Mouse (Mus musculus) intestine, embryonic 15.5 days (tissue): ENCODE data around the gene Gclc. TPM values are rescaled to one million over a fixed set of nuclear protein-coding genes. Genes with fewer than 3 reads are reported as not detected.

Source experiments
- ATAC-seq: fragments of 200-750 bp; cut with Nextera tagmentation; 2 replicates; pipeline ENCODE4 v1.8.0; 2017; ENCODE audit warnings: moderate TSS enrichment, moderate library complexity
- H3K27ac ChIP-seq: fragments of 300-500 bp; sonication (generic); 2 replicates; pipeline ENCODE4 v1.5.1; 2015; ENCODE audit warnings: mild to moderate bottlenecking, inconsistent platforms
- H3K27me3 ChIP-seq: fragments of 300-500 bp; sonication (generic); replicated peaks from 2 replicates; pipeline ENCODE4 v1.6.1; 2015; ENCODE audit warnings: inconsistent platforms
- H3K36me3 ChIP-seq: fragments of 300-500 bp; sonication (generic); 2 replicates; pipeline ENCODE4 v1.6.1; 2015; ENCODE audit warnings: inconsistent platforms
- H3K4me1 ChIP-seq: fragments of 300-500 bp; sonication (generic); replicated peaks from 2 replicates; pipeline ENCODE4 v1.6.1; 2015; ENCODE audit warnings: inconsistent platforms
- H3K4me2 ChIP-seq: fragments of 300-500 bp; sonication (generic); replicated peaks from 2 replicates; pipeline ENCODE4 v1.6.1; 2015; ENCODE audit warnings: mild to moderate bottlenecking, inconsistent platforms
- H3K4me3 ChIP-seq: fragments of 300-500 bp; sonication (generic); replicated peaks from 2 replicates; pipeline ENCODE4 v1.5.1; 2015; ENCODE audit warnings: inconsistent platforms
- H3K9ac ChIP-seq: fragments of 300-500 bp; sonication (generic); 2 replicates; pipeline ENCODE4 v1.6.1; 2015; ENCODE audit warnings: inconsistent platforms
- H3K9me3 ChIP-seq: fragments of 300-500 bp; sonication (generic); 2 replicates; pipeline ENCODE4 v1.6.1; 2016; ENCODE audit warnings: inconsistent platforms
- whole genome bisulfite sequencing: fragments of 180-500 bp; shearing (Covaris S2); methylation state at CpG from one replicate; pipeline ENCODE4 v1.1.7; 2015; 5-methylcytosine and 5-hydroxymethylcytosine counted together
- polyA plus RNA-seq: library from polyadenylated mRNA; unstranded; fragments of >200 nt; fragmentation: Nextera tagmentation; extraction: Ambion mirVana; gene quantifications from 2 replicates; pipeline ENCODE4 v1.2.1, GENCODE M21; 2015

Gclc gene
- polyA plus RNA-seq, 1 experiment from 2014 or later: 13.5 TPM

- H3K27me3 ChIP-seq: no peaks in the 10 kb centered on the region
- ATAC-seq: peak; percentile 76
- WGBS: 45% methylated on average over 7 of the region's 7 CpGs
- H3K4me3 ChIP-seq: no peak overlapping the region
- no peak overlapping the region for H3K9ac ChIP-seq
- H3K36me3 ChIP-seq: no peaks in the 10 kb centered on the region
- no peak overlapping the region for H3K4me2 ChIP-seq
- no peaks in the 10 kb centered on the region for H3K9me3 ChIP-seq
- H3K27ac ChIP-seq: no peak overlapping the region
- H3K4me1 ChIP-seq: 0 out of 2 replicates have a peak, but pooled peaks cover 5% of the 10 kb centered on the region
These were observed 22.6 kb downstream of the Gclc start for GRCm38 (mm10) chr9:77776720-77777515.

GRCm38 (mm10) chr9:77777622-77778021 lies 23.3 kb downstream of the Gclc start:
- 82% methylated on average over 5 of the region's 5 CpGs for WGBS

GRCm38 (mm10) chr9:77779711-77780110 lies 25.4 kb downstream of the Gclc start:
- Histone ChIP-seq H3K9me3 (no peaks in the 10 kb centered on the region), H3K4me2 (no peak overlapping the region), H3K27ac (no peak overlapping the region), H3K4me1 (0 out of 2 replicates have a peak, but pooled peaks cover 5% of the 10 kb centered on the region), H3K4me3 (no peak overlapping the region), H3K36me3 (no peaks in the 10 kb centered on the region), H3K9ac (no peak overlapping the region), H3K27me3 (no peaks in the 10 kb centered on the region)
- ATAC-seq: no peak
- 86% methylated on average over 4 of the region's 4 CpGs for WGBS

More at GRCm38 (mm10) chr9:77777622-77778021, 23.3 kb downstream of the Gclc start:
- H3K36me3 ChIP-seq: no peaks in the 10 kb centered on the region
- no peak overlapping the region for H3K4me3 ChIP-seq
- H3K4me1 ChIP-seq: 0 out of 2 replicates have a peak, but pooled peaks cover 5% of the 10 kb centered on the region
- no peaks in the 10 kb centered on the region for H3K27me3 ChIP-seq
- no peak overlapping the region for H3K4me2 ChIP-seq
- no peaks in the 10 kb centered on the region for H3K9me3 ChIP-seq
- no peak overlapping the region for H3K9ac ChIP-seq
- H3K27ac ChIP-seq: no peak overlapping the region
- no peak for ATAC-seq

- H3K9ac ChIP-seq: no peak overlapping the region
- H3K27me3 ChIP-seq: no peaks in the 10 kb centered on the region
- no peaks in the 10 kb centered on the region for H3K9me3 ChIP-seq
- 0 out of 2 replicates have a peak, but pooled peaks cover 2% of the 10 kb centered on the region for H3K4me1 ChIP-seq
- no peak overlapping the region for H3K4me3 ChIP-seq
- ATAC-seq: peak; percentile 67
- peak overlapping the region; percentile 72; the same call in 1 of the 2 replicates for H3K27ac ChIP-seq
- WGBS: 44% methylated on average over 5 of the region's 5 CpGs
- peak overlapping the region; percentile 27; the same call in 1 of the 2 replicates for H3K4me2 ChIP-seq
- H3K36me3 ChIP-seq: no peaks in the 10 kb centered on the region
These were observed 27.3 kb downstream of the Gclc start for GRCm38 (mm10) chr9:77781453-77782163.

- H3K9ac ChIP-seq: no peak overlapping the region
- no peaks in the 10 kb centered on the region for H3K36me3 ChIP-seq
- H3K4me2 ChIP-seq: peak overlapping the region; percentile 27; the same call in 1 of the 2 replicates
- no peaks in the 10 kb centered on the region for H3K9me3 ChIP-seq
- no peak overlapping the region for H3K4me3 ChIP-seq
- no peaks in the 10 kb centered on the region for H3K27me3 ChIP-seq
- peak; percentile 77 for ATAC-seq
- H3K27ac ChIP-seq: 0 out of 2 replicates have a peak overlapping the region, but pooled peaks have one; percentile 72
- 50% methylated on average over 4 of the region's 4 CpGs for WGBS
- no peaks in the 10 kb centered on the region for H3K4me1 ChIP-seq
These were observed 27.9 kb downstream of the Gclc start for GRCm38 (mm10) chr9:77782201-77782600.

GRCm38 (mm10) chr9:77783006-77783405 lies 28.7 kb downstream of the Gclc start:
- WGBS: 85% methylated on average over 13 of the region's 13 CpGs
- Histone ChIP-seq H3K27me3 (no peaks in the 10 kb centered on the region), H3K36me3 (0 out of 2 replicates have a peak, but pooled peaks cover 3% of the 10 kb centered on the region), H3K9me3 (no peaks in the 10 kb centered on the region), H3K27ac (no peak overlapping the region), H3K4me3 (no peak overlapping the region), H3K4me2 (no peak overlapping the region), H3K4me1 (no peaks in the 10 kb centered on the region), H3K9ac (no peak overlapping the region)
- ATAC-seq: no peak

- 88% methylated on average over 8 of the region's 8 CpGs for WGBS
- no peak overlapping the region for H3K4me3 ChIP-seq
- ATAC-seq: no peak
- no peaks in the 10 kb centered on the region for H3K27me3 ChIP-seq
- no peak overlapping the region for H3K27ac ChIP-seq
- H3K9me3 ChIP-seq: no peaks in the 10 kb centered on the region
- H3K36me3 ChIP-seq: peaks cover 6% of the 10 kb centered on the region; the same call in 1 of the 2 replicates
- H3K4me2 ChIP-seq: no peak overlapping the region
- no peak overlapping the region for H3K9ac ChIP-seq
- H3K4me1 ChIP-seq: no peaks in the 10 kb centered on the region
These were observed 31.1 kb downstream of the Gclc start for GRCm38 (mm10) chr9:77785466-77785865.

- WGBS: 81% methylated on average over 7 of the region's 7 CpGs
- no peak overlapping the region for H3K4me3 ChIP-seq
- H3K4me2 ChIP-seq: no peak overlapping the region
- peaks cover 7% of the 10 kb centered on the region; the same call in 1 of the 2 replicates for H3K36me3 ChIP-seq
- no peak for ATAC-seq
- no peak overlapping the region for H3K9ac ChIP-seq
- H3K9me3 ChIP-seq: no peaks in the 10 kb centered on the region
- H3K27me3 ChIP-seq: no peaks in the 10 kb centered on the region
- no peaks in the 10 kb centered on the region for H3K4me1 ChIP-seq
- H3K27ac ChIP-seq: no peak overlapping the region
These were observed 33.6 kb downstream of the Gclc start for GRCm38 (mm10) chr9:77787936-77788335.

GRCm38 (mm10) chr9:77789615-77790348 lies 35.4 kb downstream of the Gclc start:
- ATAC-seq: no peak
- 79% methylated on average over 12 of the region's 12 CpGs for WGBS
- H3K4me2 ChIP-seq: no peak overlapping the region
- H3K4me1 ChIP-seq: no peaks in the 10 kb centered on the region
- no peaks in the 10 kb centered on the region for H3K27me3 ChIP-seq
- H3K9me3 ChIP-seq: no peaks in the 10 kb centered on the region
- H3K36me3 ChIP-seq: peaks cover 10% of the 10 kb centered on the region; the same call in 1 of the 2 replicates
- H3K9ac ChIP-seq: no peak overlapping the region
- no peak overlapping the region for H3K4me3 ChIP-seq
- H3K27ac ChIP-seq: no peak overlapping the region

- H3K9ac ChIP-seq: no peak overlapping the region
- H3K27ac ChIP-seq: no peak overlapping the region
- no peaks in the 10 kb centered on the region for H3K27me3 ChIP-seq
- H3K4me1 ChIP-seq: no peaks in the 10 kb centered on the region
- H3K4me3 ChIP-seq: no peak overlapping the region
- H3K9me3 ChIP-seq: no peaks in the 10 kb centered on the region
- 60% methylated on average over 3 of the region's 3 CpGs for WGBS
- H3K4me2 ChIP-seq: no peak overlapping the region
- peaks cover 3% of the 10 kb centered on the region; the same call in 1 of the 2 replicates for H3K36me3 ChIP-seq
- no peak for ATAC-seq
These were observed 39.5 kb downstream of the Gclc start for GRCm38 (mm10) chr9:77793838-77794237.

- ATAC-seq: no peak
- H3K9me3 ChIP-seq: no peaks in the 10 kb centered on the region
- 61% methylated on average over 7 of the region's 7 CpGs for WGBS
- H3K4me2 ChIP-seq: no peak overlapping the region
- H3K27me3 ChIP-seq: no peaks in the 10 kb centered on the region
- H3K27ac ChIP-seq: no peak overlapping the region
- no peaks in the 10 kb centered on the region for H3K36me3 ChIP-seq
- 0 out of 2 replicates have a peak, but pooled peaks cover 7% of the 10 kb centered on the region for H3K4me1 ChIP-seq
- no peak overlapping the region for H3K9ac ChIP-seq
- H3K4me3 ChIP-seq: no peak overlapping the region
These were observed 48.1 kb downstream of the Gclc start for GRCm38 (mm10) chr9:77802461-77802860.

- Histone ChIP-seq H3K4me3 (no peak overlapping the region), H3K4me2 (peak overlapping the region; percentile 51), H3K4me1 (0 out of 2 replicates have a peak, but pooled peaks cover 7% of the 10 kb centered on the region), H3K9me3 (no peaks in the 10 kb centered on the region), H3K27ac (no peak overlapping the region), H3K9ac (no peak overlapping the region), H3K27me3 (no peaks in the 10 kb centered on the region), H3K36me3 (no peaks in the 10 kb centered on the region)
- WGBS: 33% methylated on average over 3 of the region's 3 CpGs
- ATAC-seq: peak; percentile 62
These were observed 52.1 kb downstream of the Gclc start for GRCm38 (mm10) chr9:77806426-77806825.
